Mouse (Mus musculus): ENCODE data around the gene Hacd2.

GRCm38 (mm10) chr16:35018470-35018974, 3.7 kb upstream of the Hacd2 start:
- TF ChIP-seq CTCF (IDR thresholded peaks at IDR 0.05; ENCODE audit: control insufficient read depth, insufficient read depth, low read length) (no peak), POLR2A (IDR thresholded peaks at IDR 0.05; ENCODE audit: borderline replicate concordance, control insufficient read depth, low read depth, low read length) (no peak)
